Mouse (Mus musculus) cerebellum, postnatal 36 days (tissue): ENCODE measurements around the gene Atp4a.

ENCODE experiments used
- DNase-seq, 2 experiments: peaks; one replicate each; pipeline ENCODE4 v3.0.0; 2021 to 2022; ENCODE audit warnings: mixed read lengths in 2 of 2

The Atp4a gene

GRCm38 (mm10) chr7:30711942-30712341, at the start of gene Atp4a:
Atp4a (plus strand) TSS chr7:30712209.
- DNase-seq = no peak

GRCm38 (mm10) chr7:30664529-30665200, 47.3 kb upstream of the Atp4a start, which contains the start of gene Haus5:
Haus5 (minus strand) TSS chr7:30664994.
- DNase-seq = peak; percentile 92 to 94

- DNase-seq = peak in 1 of 2 experiments; percentile 20
Observed at GRCm38 (mm10) chr7:30665321-30665720, 46.7 kb upstream of the Atp4a start.

GRCm38 (mm10) chr7:30669229-30669628, 42.8 kb upstream of the Atp4a start:
- no peak for DNase-seq

GRCm38 (mm10) chr7:30671480-30671879, 40.5 kb upstream of the Atp4a start, which contains the start of gene Pmis2:
Pmis2 (minus strand) TSS chr7:30671605.
- DNase-seq = no peak

- peak; percentile 43 to 62 for DNase-seq
Observed at GRCm38 (mm10) chr7:30678263-30678975, 33.6 kb upstream of the Atp4a start.

GRCm38 (mm10) chr7:30681897-30682296, 30.1 kb upstream of the Atp4a start:
- no peak for DNase-seq

GRCm38 (mm10) chr7:30683425-30683824, 28.6 kb upstream of the Atp4a start:
- no peak for DNase-seq

- DNase-seq = no peak
Observed at GRCm38 (mm10) chr7:30688325-30688724, 23.7 kb upstream of the Atp4a start.

GRCm38 (mm10) chr7:30698101-30698500, 13.9 kb upstream of the Atp4a start:
- DNase-seq = no peak

- DNase-seq = no peak
Observed at GRCm38 (mm10) chr7:30698589-30698988, 13.4 kb upstream of the Atp4a start, which contains the start of gene 2200002J24Rik. 2200002J24Rik (plus strand) TSS chr7:30698926.

- no peak for DNase-seq
Observed at GRCm38 (mm10) chr7:30706214-30706882, 5.7 kb upstream of the Atp4a start.

- DNase-seq = no peak
Observed at GRCm38 (mm10) chr7:30707441-30707840, 4.6 kb upstream of the Atp4a start.

GRCm38 (mm10) chr7:30717006-30717715, 5.2 kb downstream of the Atp4a start:
- DNase-seq = peak in 1 of 2 experiments; percentile 9

- no peak for DNase-seq
Observed at GRCm38 (mm10) chr7:30717716-30718046, 5.7 kb downstream of the Atp4a start.

- no peak for DNase-seq
Observed at GRCm38 (mm10) chr7:30719669-30720068, 7.7 kb downstream of the Atp4a start.

- DNase-seq = peak; percentile 29 to 42
Observed at GRCm38 (mm10) chr7:30721286-30721685, 9.3 kb downstream of the Atp4a start.

GRCm38 (mm10) chr7:30723274-30723953, 11.4 kb downstream of the Atp4a start:
- DNase-seq = no peak

- no peak for DNase-seq
Observed at GRCm38 (mm10) chr7:30728214-30728613, 16.2 kb downstream of the Atp4a start.

GRCm38 (mm10) chr7:30728739-30729395, 16.9 kb downstream of the Atp4a start:
- DNase-seq = no peak

- peak; percentile 96 to 97 for DNase-seq
Observed at GRCm38 (mm10) chr7:30729396-30730063, 17.5 kb downstream of the Atp4a start, which contains the start of gene Tmem147. Tmem147 (minus strand) TSS chr7:30729540.
